Mouse (Mus musculus) adrenal gland, adult (tissue): ENCODE data around the gene Gcgr.
A peak's percentile ranks its signal among the peaks of the same experiment; 100 is the strongest.
"Not testable (repeated sequence)": the region's sequence is repeated elsewhere in the genome, so short reads cannot be mapped to it uniquely, and the experiment has no call there.

Experiments
- DNase-seq, 2 experiments: peaks; one replicate each; pipeline ENCODE4 v3.0.0; 2022 to 2023; ENCODE audit warnings: low spot score in 1 of 2; ENCODE audit not compliant: inconsistent age in 2 of 2

The Gcgr gene

DNA sequence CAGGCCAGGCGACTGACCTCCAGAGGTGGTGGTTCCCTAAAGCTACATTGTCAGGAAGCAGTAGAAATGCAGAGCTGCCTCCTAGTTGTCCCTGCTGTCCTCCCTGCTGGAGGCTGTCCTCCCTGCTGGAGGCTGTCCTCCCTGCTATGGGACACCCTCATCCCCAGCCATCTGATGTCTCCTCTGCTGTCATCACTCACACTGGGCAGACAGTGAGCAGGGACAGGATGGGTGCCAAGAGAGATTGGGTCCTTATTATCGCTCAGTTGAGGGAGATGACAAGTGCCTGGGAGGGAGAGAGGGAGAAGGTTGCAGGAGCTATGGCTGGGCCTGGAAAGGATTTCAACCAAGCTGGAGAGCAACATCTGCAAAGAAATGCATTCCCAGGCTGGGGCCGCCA, 4.6 kb downstream of the Gcgr start:
- peak in 1 of 2 experiments; percentile 5 for DNase-seq

DNA sequence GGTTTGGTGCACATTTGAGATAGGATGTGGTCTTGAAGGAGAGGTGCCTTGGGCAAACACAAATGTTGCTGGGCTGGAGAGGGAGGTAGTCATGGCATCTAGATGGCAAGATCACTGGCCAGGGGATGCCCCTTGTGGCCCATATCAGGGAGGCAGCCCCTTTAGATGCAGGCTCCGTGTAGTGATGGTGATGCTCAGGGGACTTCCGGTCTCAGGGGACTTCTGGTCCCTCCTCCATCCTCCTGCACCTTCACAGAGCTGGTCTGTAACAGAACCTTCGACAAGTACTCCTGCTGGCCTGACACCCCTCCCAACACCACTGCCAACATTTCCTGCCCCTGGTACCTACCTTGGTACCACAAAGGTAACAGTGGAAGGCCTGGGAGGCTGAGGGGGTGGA, 5.3 kb downstream of the Gcgr start:
- no peak for DNase-seq

DNA sequence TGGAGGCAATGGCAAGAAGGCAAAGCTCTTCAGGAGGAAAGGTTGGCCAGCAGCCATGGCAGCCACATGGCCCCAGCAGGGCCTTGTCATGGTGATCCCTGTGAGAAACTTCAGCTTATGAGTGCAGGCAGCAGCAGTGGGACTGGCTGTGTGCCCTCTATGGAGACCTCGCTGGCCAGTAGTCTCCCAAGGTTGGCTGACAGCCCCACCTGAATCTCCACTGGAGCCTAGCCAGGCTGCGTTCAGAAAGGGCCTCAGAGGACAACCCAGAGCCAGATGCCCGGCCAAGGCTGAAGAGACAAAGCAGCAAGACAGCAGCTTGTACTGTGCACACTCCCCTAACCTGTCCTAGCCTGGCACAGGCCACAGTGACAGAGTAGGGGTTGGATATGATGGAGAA, 8.0 kb downstream of the Gcgr start:
- DNase-seq, result peak; percentile 39 to 83

- no peak for DNase-seq
Measured at GRCm38 (mm10) chr11:120538955-120539284, 8.4 kb downstream of the Gcgr start.

DNA sequence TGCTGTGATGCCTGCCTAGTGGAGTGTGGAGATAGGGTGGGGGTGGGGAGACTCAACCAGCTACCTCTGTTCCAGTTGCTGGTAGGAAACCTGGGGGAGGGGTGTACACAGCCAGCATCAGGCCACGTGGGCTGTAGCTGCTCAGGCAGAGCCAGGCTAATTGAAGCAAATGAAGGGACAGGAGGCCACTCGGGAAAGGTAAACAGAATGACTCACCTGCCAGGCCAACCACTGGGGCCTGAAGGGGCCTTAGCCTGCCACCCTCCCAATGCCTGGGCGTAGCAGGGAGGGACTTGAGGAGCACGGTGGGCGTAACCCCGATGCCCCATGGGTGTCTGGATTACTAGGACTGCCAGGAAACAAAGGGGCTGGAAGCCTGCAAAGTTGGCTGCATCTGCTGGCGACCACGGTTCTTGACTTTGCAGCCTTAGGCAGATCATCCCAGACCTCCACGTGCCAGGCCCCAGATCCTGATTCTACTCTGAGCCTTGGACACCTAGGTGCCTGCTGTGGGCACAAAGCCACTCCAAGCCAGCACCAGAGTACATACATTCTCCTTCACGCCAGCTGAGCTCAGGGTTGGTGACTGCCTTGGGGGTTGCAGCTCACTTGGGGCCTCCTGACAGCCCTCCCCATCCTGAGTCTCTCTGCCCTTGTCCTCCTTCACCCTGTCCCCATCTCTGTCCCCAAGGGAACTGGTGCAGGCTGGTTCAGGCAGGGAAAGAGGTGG, 9.0 kb downstream of the Gcgr start:
- peak in 1 of 2 experiments; percentile 59 for DNase-seq

GRCm38 (mm10) chr11:120541907-120542306, 11.4 kb downstream of the Gcgr start:
- DNase-seq, result peak in 1 of 2 experiments; percentile 69

GRCm38 (mm10) chr11:120542376-120542775, 11.9 kb downstream of the Gcgr start:
- peak in 1 of 2 experiments; percentile 48 for DNase-seq

- DNase-seq, result no peak
Measured at GRCm38 (mm10) chr11:120545964-120546363, 15.5 kb downstream of the Gcgr start.

GRCm38 (mm10) chr11:120547469-120547868, 17.0 kb downstream of the Gcgr start:
- peak in 1 of 2 experiments; percentile 54 for DNase-seq

DNA sequence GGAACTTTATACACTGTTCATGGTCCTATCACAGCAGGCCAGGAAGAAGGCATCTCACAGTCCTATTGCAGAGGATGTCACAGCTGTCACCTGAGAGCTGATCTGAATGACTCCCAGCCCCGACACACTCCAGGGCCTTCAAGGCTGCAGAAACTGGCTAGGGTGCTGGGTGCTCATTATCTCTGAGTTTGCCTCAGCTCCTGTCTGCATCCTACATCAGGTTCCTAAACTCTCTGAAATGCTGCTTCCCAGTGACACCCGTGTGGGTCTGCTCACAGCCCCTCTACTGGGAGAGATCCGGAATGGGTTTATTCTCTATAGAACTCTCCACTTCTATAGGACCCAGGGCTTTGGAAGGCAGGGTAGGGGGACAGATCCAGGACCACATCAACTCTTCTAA, 17.7 kb downstream of the Gcgr start:
- no peak for DNase-seq

GRCm38 (mm10) chr11:120548786-120549167, 18.3 kb downstream of the Gcgr start:
- DNase-seq, result no peak

DNA sequence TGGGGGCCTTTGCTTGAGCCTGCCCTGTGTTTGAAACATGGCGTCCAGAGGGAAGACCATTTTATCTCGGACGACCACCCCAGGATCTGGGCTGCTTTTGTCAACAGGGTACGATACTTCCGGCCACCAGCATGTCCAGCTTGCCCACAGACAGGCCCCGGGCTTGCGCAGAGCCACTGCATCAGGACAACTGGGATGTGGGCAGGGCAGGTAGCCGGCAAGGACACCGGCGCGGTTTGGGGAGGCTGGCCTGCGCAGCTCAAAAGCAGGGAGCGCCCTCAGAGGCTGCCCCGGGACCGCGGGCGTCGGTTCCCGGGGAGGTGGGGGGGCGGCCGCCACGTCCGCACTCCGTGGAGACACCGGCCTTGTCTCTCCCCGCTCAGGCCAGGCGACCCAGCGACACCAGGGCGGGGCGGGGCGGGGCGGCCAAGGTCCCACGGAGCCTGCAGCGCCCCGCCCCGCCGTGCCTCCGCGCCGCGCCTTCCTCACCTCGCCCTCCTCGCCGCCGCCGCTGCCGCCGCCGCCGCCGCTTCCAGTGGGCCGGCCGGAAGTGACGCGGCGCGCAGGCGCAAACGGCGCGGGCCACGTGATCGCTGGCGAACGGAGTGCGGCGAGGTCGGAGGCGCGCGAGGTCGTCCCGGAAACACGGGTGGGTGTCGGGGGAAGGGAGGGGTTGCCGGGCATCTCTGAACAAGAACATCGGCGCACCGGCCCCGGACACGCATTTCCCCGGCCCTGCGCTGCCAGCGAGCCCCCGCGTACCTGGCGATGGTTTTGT, 18.9 kb downstream of the Gcgr start, which contains the start of gene Mcrip1:
Gene Mcrip1, minus strand, starts transcription at position 560 of the 778 bp plus-strand sequence.
- peak; percentile 96 to 97 for DNase-seq

- peak in 1 of 2 experiments; percentile 38 for DNase-seq
Measured at GRCm38 (mm10) chr11:120549986-120550809, 19.7 kb downstream of the Gcgr start.

DNA sequence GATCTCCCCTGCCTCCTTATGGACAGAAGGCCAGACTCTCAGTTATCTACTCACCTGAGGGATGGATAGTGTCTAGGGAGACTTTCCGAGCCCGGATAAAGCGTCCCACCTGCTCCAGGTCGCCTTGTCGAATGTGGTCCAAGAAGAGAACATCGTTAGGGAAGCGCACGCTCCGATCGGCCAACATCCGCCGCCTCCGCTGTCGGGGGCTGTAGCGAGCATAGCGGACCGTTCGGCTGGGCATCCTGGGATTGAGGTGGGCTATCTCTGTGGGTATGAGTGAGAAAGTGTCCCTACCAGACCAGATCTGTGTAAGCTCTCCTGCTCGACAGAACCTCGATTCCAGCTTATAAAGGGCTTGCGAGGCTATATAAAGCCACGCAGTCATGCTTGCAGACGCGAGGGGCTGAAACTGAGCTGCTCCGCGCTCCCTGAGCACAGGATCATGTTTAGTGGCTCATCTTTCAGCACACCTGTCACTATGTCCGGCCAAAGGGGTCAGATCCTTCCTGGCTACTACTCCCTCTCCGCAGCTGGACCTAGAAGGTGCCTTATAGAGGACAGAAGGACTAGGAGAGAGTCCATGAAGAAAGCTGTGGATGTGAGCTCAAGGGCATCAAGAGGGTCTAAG, 20.4 kb downstream of the Gcgr start, which contains the start of gene Ppp1r27:
Gene Ppp1r27, minus strand, starts transcription at position 323 of the 631 bp plus-strand sequence.
- peak in 1 of 2 experiments; percentile 23 for DNase-seq

DNA sequence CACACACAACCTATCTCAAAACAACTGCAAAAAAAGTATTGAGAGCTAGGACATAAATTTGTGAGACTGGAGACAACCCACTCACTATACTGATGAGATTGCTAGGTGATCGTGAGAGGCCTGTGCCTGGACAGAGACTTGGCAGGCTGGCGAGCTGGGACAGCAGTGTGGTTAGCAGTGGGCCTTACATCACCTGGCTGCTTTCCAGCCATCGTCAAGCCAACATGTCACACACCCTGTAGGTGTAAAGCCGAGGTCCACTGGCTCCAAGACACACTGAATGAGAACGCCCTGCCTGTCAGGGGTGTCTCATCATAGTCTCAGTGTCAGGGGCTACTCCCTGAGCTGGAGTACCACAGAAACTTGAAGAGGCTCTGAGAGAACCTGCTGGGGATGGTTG, 22.2 kb downstream of the Gcgr start:
- DNase-seq, result no peak

DNA sequence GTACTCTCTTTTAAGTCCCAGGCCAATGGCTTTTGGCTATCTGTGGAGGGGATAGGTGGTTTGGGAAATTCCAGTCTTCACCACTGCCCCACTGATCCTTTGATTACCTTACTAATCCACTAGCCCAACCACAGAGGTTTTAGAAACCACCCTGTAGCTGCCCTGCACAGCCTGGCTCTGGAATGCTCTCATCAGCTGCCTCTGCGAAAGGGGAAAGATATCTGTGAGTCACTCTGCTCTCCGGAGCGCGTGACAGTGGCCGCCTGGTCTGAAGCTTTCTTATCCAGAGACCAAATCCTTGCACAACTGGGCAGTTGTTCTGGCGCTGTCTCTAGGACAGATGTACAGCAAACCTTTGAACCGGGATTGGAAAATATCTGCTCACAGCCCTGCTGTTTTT, 24.3 kb downstream of the Gcgr start:
- DNase-seq, result peak; percentile 84 to 89

GRCm38 (mm10) chr11:120555260-120555659, 24.8 kb downstream of the Gcgr start:
- DNase-seq, result peak; percentile 74 to 86

DNA sequence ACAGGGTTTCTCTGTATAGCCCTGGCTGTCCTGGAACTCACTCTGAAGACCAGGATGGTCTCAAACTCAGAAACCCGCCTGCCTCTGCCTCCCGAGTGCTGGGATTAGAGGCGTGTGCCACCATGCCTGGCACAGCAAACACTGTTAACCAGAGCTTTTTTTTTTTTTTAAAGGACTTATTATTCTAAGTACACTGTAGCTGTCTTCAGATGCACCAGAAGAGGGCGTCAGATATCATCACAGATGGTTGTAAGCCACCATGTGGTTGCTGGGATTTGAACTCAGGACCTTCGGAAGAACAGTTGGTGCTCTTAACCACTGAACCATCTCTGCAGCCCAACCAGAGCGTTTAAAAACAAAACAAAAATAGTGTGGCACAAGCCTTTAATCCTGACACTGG, 28.3 kb downstream of the Gcgr start:
- not testable (repeated sequence) for DNase-seq

DNA sequence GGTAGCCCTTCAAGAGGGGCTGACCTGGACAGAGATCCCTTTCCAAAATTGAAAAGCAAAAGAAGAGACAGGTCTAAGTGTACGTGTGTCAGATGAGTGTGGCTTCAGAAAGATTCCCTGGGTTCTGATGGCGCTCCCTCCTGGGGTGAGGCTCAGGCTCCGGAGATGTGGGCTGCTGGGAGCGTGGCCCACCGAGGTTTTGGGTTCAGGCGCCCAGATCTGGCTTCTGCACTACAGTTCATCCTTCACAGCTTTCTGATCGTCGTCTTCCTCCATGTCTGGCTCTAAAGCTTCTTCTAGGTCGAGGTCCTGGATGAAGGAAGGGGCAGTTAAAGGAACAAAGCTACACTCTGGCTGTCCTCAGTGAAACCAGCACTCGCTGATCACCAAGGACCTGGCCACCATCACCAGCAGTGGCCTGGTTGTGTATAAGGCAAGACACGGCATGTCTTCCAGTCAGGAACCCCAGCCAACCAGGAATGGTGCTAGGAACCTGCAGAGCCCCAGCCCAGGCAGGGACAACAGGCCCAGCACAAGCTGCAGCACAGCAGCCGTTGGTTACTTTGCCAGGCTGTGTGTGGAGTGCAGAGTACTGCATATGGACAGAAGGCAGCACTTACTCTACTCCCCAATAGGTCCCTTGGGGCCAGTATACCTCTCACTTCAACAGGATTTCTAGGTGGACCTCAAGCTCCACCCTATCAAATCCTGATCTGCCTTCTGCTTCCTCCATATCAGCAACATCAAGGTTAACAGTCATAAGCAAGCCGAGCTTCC, 30.6 kb downstream of the Gcgr start:
- DNase-seq, result no peak

DNA sequence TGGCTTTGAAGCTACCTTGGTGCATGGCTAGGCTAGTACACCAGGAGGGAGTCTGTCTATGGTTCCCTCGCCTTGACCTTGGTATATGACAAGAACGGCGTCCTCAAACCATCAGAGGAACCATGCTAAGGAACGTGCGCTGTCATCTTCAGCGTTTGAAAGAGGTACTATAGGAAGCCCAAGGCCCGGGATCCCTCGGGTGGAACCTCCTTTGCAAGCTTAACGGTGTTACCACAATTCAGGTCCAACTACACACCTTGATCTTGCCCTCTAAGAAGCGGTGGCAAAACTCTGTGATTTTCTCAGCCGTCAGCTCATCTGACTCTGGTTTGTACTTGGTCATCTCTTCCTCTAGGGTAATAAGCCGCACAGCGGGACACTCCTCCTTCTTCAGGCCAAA, 32.5 kb downstream of the Gcgr start:
- no peak for DNase-seq
